Mouse (Mus musculus): ENCODE results near the gene Dip2b. TPM values are rescaled to one million over a fixed set of nuclear protein-coding genes. Genes with fewer than 3 reads are reported as not detected.

Dip2b gene
- polyA plus RNA-seq, 1 experiment: 20.3 TPM

- H3K27ac ChIP-seq (ENCODE audit: control insufficient read depth, insufficient read depth, low read depth, low read length): no peak overlapping the region
- no peaks in the 10 kb centered on the region for H3K27me3 ChIP-seq (ENCODE audit: control insufficient read depth, insufficient read depth, low read length)
- TF ChIP-seq CTCF (IDR thresholded peaks at IDR 0.05; ENCODE audit: control insufficient read depth, insufficient read depth, insufficient replicate concordance, low read depth, low read length) (no peak), POLR2A (IDR thresholded peaks at IDR 0.05; ENCODE audit: control insufficient read depth, low read depth, low read length) (no peak)
- no peak overlapping the region for H3K4me3 ChIP-seq (ENCODE audit: control insufficient read depth, low read depth, low read length)
- H3K36me3 ChIP-seq (ENCODE audit: control insufficient read depth, insufficient read depth, low read length): no peaks in the 10 kb centered on the region; the same call in 1 of the 2 replicates
- H3K4me1 ChIP-seq (ENCODE audit: control insufficient read depth, insufficient read depth, low read length): peaks cover 2% of the 10 kb centered on the region
Measured at GRCm38 (mm10) chr15:100163381-100164051, 125.1 kb downstream of the Dip2b start.

GRCm38 (mm10) chr15:100166464-100166863 lies 128.0 kb downstream of the Dip2b start:
- peak overlapping the region; percentile 37; the same call in 1 of the 2 replicates for H3K27ac ChIP-seq (ENCODE audit: control insufficient read depth, insufficient read depth, low read depth, low read length)
- H3K4me3 ChIP-seq (ENCODE audit: control insufficient read depth, low read depth, low read length): no peak overlapping the region
- no peaks in the 10 kb centered on the region for H3K27me3 ChIP-seq (ENCODE audit: control insufficient read depth, insufficient read depth, low read length)
- no peaks in the 10 kb centered on the region; the same call in 1 of the 2 replicates for H3K36me3 ChIP-seq (ENCODE audit: control insufficient read depth, insufficient read depth, low read length)
- peaks cover 2% of the 10 kb centered on the region for H3K4me1 ChIP-seq (ENCODE audit: control insufficient read depth, insufficient read depth, low read length)
- TF ChIP-seq CTCF (IDR thresholded peaks at IDR 0.05; ENCODE audit: control insufficient read depth, insufficient read depth, insufficient replicate concordance, low read depth, low read length) (no peak), POLR2A (IDR thresholded peaks at IDR 0.05; ENCODE audit: control insufficient read depth, low read depth, low read length) (no peak)

GRCm38 (mm10) chr15:100167791-100168190 lies 129.3 kb downstream of the Dip2b start:
- no peak for TF ChIP-seq POLR2A (IDR thresholded peaks at IDR 0.05; ENCODE audit: control insufficient read depth, low read depth, low read length)
- no peak for TF ChIP-seq CTCF (IDR thresholded peaks at IDR 0.05; ENCODE audit: control insufficient read depth, insufficient read depth, insufficient replicate concordance, low read depth, low read length)
- Histone ChIP-seq H3K27me3 (ENCODE audit: control insufficient read depth, insufficient read depth, low read length) (no peaks in the 10 kb centered on the region), H3K27ac (ENCODE audit: control insufficient read depth, insufficient read depth, low read depth, low read length) (no peak overlapping the region), H3K4me3 (ENCODE audit: control insufficient read depth, low read depth, low read length) (no peak overlapping the region), H3K36me3 (ENCODE audit: control insufficient read depth, insufficient read depth, low read length) (no peaks in the 10 kb centered on the region; the same call in 1 of the 2 replicates), H3K4me1 (ENCODE audit: control insufficient read depth, insufficient read depth, low read length) (peaks cover 2% of the 10 kb centered on the region)

DNA sequence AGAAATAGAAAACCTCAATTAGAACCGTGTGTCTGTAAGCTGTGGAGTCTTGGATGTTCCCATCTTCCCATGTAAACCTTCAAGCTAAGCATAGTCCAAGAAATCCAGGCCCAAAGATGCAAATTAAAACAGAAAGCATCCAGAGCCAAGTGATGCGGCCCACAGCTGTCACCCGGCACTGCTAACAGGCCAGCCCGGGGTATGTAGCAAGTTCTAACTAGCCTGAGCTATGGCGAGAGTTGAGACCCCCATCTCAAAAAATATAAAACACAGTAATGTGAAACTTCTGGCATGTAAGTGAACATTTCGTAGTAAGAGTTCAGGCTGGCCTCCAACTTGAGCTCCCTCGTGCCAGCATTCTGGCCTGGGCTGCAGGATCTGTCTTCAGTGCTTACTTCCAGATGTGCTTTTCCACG lies 129.7 kb downstream of the Dip2b start:
- no peaks in the 10 kb centered on the region; the same call in 1 of the 2 replicates for H3K36me3 ChIP-seq (ENCODE audit: control insufficient read depth, insufficient read depth, low read length)
- no peak for TF ChIP-seq POLR2A (IDR thresholded peaks at IDR 0.05; ENCODE audit: control insufficient read depth, low read depth, low read length)
- TF ChIP-seq CTCF (IDR thresholded peaks at IDR 0.05; ENCODE audit: control insufficient read depth, insufficient read depth, insufficient replicate concordance, low read depth, low read length): no peak
- H3K27me3 ChIP-seq (ENCODE audit: control insufficient read depth, insufficient read depth, low read length): no peaks in the 10 kb centered on the region
- H3K4me1 ChIP-seq (ENCODE audit: control insufficient read depth, insufficient read depth, low read length): peaks cover 2% of the 10 kb centered on the region
- H3K27ac ChIP-seq (ENCODE audit: control insufficient read depth, insufficient read depth, low read depth, low read length): peak overlapping the region; percentile 67
- no peak overlapping the region for H3K4me3 ChIP-seq (ENCODE audit: control insufficient read depth, low read depth, low read length)

DNA sequence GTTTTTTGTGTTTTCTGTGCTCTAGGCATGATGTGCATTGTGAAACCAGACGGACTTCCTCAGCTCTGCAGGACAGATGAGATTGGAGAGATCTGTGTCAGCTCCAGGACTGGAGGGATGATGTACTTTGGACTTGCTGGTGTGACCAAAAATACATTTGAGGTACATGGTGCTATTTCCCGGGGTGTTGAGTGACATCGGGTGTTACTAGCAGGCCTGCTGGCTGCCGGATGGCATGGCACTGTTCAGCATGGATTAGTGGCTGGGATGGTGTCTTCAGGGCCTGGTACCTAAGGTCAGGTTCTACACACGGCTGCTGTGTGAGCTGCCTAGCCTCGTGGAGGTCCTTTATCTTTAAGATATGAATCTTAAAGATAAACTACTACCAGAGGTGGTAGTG lies 136.7 kb downstream of the Dip2b start:
- H3K4me1 ChIP-seq (ENCODE audit: control insufficient read depth, insufficient read depth, low read length): no peaks in the 10 kb centered on the region
- no peaks in the 10 kb centered on the region for H3K27me3 ChIP-seq (ENCODE audit: control insufficient read depth, insufficient read depth, low read length)
- TF ChIP-seq POLR2A (IDR thresholded peaks at IDR 0.05; ENCODE audit: control insufficient read depth, low read depth, low read length) (no peak), CTCF (IDR thresholded peaks at IDR 0.05; ENCODE audit: control insufficient read depth, insufficient read depth, insufficient replicate concordance, low read depth, low read length) (no peak)
- peaks cover 1% of the 10 kb centered on the region; the same call in 1 of the 2 replicates for H3K36me3 ChIP-seq (ENCODE audit: control insufficient read depth, insufficient read depth, low read length)
- no peak overlapping the region for H3K4me3 ChIP-seq (ENCODE audit: control insufficient read depth, low read depth, low read length)
- H3K27ac ChIP-seq (ENCODE audit: control insufficient read depth, insufficient read depth, low read depth, low read length): no peak overlapping the region

GRCm38 (mm10) chr15:100177167-100177566 lies 138.7 kb downstream of the Dip2b start:
- H3K27ac ChIP-seq (ENCODE audit: control insufficient read depth, insufficient read depth, low read depth, low read length): no peak overlapping the region
- TF ChIP-seq POLR2A (IDR thresholded peaks at IDR 0.05; ENCODE audit: control insufficient read depth, low read depth, low read length) (no peak), CTCF (IDR thresholded peaks at IDR 0.05; ENCODE audit: control insufficient read depth, insufficient read depth, insufficient replicate concordance, low read depth, low read length) (no peak)
- peaks cover 1% of the 10 kb centered on the region; the same call in 1 of the 2 replicates for H3K36me3 ChIP-seq (ENCODE audit: control insufficient read depth, insufficient read depth, low read length)
- no peaks in the 10 kb centered on the region for H3K4me1 ChIP-seq (ENCODE audit: control insufficient read depth, insufficient read depth, low read length)
- no peaks in the 10 kb centered on the region for H3K27me3 ChIP-seq (ENCODE audit: control insufficient read depth, insufficient read depth, low read length)
- H3K4me3 ChIP-seq (ENCODE audit: control insufficient read depth, low read depth, low read length): no peak overlapping the region

DNA sequence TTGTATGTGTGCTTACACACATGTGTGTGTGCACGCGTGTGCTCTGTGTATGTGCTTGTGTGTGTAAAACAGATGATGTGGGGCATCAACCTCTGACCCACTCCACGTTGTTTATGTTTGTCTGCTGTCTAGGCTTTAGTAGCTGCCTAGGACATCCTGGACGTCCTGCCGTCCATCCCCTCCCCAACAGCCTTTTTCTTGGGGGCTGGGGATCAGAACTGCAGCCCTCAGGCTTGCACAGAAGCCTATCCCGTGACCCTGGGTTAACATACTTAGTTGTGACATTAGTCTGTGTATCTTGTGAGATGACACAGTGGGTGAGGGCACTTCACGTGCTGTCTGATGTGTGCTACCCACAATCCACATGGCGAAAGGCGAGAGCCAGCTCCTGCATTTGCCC lies 139.1 kb downstream of the Dip2b start:
- no peaks in the 10 kb centered on the region for H3K4me1 ChIP-seq (ENCODE audit: control insufficient read depth, insufficient read depth, low read length)
- H3K27ac ChIP-seq (ENCODE audit: control insufficient read depth, insufficient read depth, low read depth, low read length): no peak overlapping the region
- peaks cover 1% of the 10 kb centered on the region; the same call in 1 of the 2 replicates for H3K36me3 ChIP-seq (ENCODE audit: control insufficient read depth, insufficient read depth, low read length)
- no peak overlapping the region for H3K4me3 ChIP-seq (ENCODE audit: control insufficient read depth, low read depth, low read length)
- TF ChIP-seq POLR2A (IDR thresholded peaks at IDR 0.05; ENCODE audit: control insufficient read depth, low read depth, low read length) (no peak), CTCF (IDR thresholded peaks at IDR 0.05; ENCODE audit: control insufficient read depth, insufficient read depth, insufficient replicate concordance, low read depth, low read length) (no peak)
- H3K27me3 ChIP-seq (ENCODE audit: control insufficient read depth, insufficient read depth, low read length): no peaks in the 10 kb centered on the region
